Mouse (Mus musculus): ENCODE data around the gene Olfr1155.

Olfr1155 gene

DNA sequence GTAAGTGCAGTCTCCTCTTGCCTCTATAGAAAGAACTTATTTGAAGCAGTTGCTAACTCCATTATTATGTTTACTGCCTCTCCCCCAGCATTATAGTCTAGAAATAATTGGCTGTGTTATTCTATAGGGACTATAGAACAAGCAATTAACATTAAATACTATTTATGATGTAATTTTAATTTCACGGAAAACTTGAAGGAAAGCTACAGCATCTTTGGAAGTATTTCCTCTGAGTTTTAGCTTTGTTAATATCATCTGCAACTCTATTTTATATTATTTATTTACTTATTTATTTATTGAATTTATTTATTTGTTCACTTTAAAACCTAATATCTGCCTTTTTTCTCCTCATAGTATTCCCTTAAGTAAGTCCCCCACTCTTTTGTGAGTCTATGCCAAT is at the start of gene Olfr1155:
Gene Olfr1155 (minus strand): TSS at position 101 of the 400 bp plus-strand sequence.
- DNase-seq, result no peak

GRCm38 (mm10) chr2:87989813-87990212 is 44.9 kb upstream of the Olfr1155 start, which contains the start of gene Olfr1158:
Gene Olfr1158, plus strand, starts transcription at chr2:87990113.
- DNase-seq, result no peak

GRCm38 (mm10) chr2:87974563-87974962 is 29.6 kb upstream of the Olfr1155 start, which contains the start of gene Olfr74:
Gene Olfr74, minus strand, starts transcription at chr2:87974663.
- no peak for DNase-seq

DNA sequence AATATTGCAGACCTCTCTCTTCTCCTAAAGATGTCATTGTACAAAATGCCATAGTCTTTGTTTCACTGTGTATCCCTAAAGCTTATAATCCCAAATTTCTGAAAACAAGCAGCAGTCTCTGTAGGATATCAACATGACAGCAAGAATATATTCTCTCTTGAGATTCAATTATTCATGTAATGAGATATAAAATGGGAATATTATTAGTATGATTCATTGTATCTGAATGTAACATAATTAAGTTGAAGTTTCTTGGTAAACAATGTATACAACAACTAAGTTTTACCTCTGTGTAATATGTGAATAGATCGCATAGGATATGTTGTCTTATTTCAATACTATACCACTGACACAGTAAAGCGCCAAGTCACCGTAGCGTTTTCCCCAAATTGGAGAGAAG is 23.3 kb upstream of the Olfr1155 start, which contains the start of gene Olfr1157:
Gene Olfr1157 (minus strand): TSS at position 101 of the 400 bp plus-strand sequence.
- no peak for DNase-seq

DNA sequence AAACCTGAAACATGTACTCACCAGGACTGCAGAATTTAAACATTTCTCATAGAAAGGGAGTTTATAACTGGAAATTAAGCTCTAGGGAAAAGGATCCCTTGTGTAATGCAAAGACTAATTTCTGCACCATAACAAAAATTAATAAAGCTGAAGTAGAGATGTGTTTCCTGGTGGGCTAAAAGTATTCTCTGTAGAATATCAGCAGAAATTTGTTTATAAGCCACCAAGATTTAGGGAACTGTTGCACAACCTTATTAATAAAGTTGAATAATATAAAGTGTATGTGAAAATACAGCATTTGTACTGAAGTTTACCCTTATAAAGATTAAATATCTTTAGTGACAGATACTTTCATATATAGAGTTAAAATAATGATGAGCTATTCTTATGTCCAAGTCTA is 8.1 kb upstream of the Olfr1155 start, which contains the start of gene Olfr1156:
Gene Olfr1156 (minus strand): TSS at position 101 of the 400 bp plus-strand sequence.
- DNase-seq, result no peak

- DNase-seq, result no peak
These were observed 39.9 kb downstream of the Olfr1155 start, which contains the start of gene Olfr1154 for GRCm38 (mm10) chr2:87905066-87905465. Gene Olfr1154, minus strand, starts transcription at chr2:87905166.

DNA sequence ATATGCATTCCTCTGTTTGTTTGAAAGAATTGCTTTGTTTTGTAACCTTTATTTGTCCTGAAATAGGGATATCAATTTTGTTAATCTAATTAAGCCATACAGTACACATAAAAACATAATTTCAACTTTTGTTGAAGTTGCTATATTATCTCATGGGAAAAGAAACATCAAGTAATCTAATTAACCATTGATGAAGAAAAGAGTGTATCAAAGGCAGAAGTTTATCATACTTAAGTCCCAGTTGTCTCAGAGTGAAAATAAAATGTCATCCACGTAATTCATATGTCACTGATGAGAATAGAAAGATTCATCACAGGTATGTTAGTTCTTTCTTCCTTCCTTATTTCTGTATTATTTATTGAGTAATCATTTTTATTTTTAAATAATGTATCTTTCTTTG is 50.3 kb downstream of the Olfr1155 start, which contains the start of gene Olfr1153:
Gene Olfr1153 (plus strand): TSS at position 301 of the 400 bp plus-strand sequence.
- no peak for DNase-seq
